Mouse (Mus musculus) testis, adult 2 months (tissue): ENCODE data around the gene Inmt.

ENCODE experiments used
- CTCF ChIP-seq: fragments of 200-500 bp; IDR thresholded peaks from 2 replicates; pipeline ENCODE4 v1.5.1; 2012; ENCODE audit warnings: low read depth, mild to moderate bottlenecking, inconsistent platforms, low read length, moderate library complexity; ENCODE audit not compliant: control insufficient read depth, insufficient read depth, insufficient replicate concordance
- POLR2A ChIP-seq: fragments of 200-500 bp; IDR thresholded peaks from 2 replicates; pipeline ENCODE4 v1.6.1; 2012; ENCODE audit warnings: low read depth, mild to moderate bottlenecking, inconsistent platforms, low read length, moderate library complexity; ENCODE audit not compliant: control insufficient read depth

- TF ChIP-seq CTCF (no peak), POLR2A (no peak)
Observed at GRCm38 (mm10) chr6:55132794-55133193, 42.0 kb downstream of the Inmt start, which contains the start of gene Crhr2.
